Mouse (Mus musculus): ENCODE data around the gene Cacng2. TPM values are rescaled to one million over a fixed set of nuclear protein-coding genes. Genes with fewer than 3 reads are reported as not detected.

The Cacng2 gene
- polyA plus RNA-seq, 1 experiment from 2014 or later: not detected

DNA sequence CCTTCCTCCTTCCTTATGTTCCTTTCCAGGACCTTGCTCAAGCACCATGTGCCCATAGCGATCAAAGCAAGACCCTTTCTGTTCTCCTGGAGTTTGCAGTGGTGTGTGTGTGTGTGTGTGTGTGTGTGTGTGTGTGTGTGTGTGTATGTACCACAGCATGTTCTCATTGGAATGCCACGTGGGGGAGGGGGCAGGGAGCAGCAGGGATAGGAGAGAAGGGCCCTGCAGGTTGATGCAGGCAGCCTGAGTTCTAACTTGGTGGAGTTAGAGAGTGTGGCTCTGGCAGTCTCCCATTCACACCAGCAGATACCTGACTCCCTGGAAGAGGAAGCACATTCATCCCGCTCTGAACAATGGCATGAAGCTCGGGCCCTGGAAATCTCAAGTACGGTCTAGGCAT is 41.6 kb downstream of the Cacng2 start:
- Histone ChIP-seq H3K9me3 (ENCODE audit: control insufficient read depth, low read length) (no peaks in the 10 kb centered on the region), H3K36me3 (ENCODE audit: control insufficient read depth, insufficient read depth, low read length) (no peaks in the 10 kb centered on the region), H3K27ac (ENCODE audit: low read depth, low read length) (no peak overlapping the region), H3K4me3 (ENCODE audit: low read length) (no peak overlapping the region), H3K27me3 (ENCODE audit: control insufficient read depth, insufficient read depth, low read length) (no peaks in the 10 kb centered on the region), H3K9ac (ENCODE audit: low read depth, low read length) (no peak overlapping the region), H3K4me1 (ENCODE audit: control insufficient read depth, insufficient read depth, low read length) (no peaks in the 10 kb centered on the region), H3K4me2 (replicated peaks; ENCODE audit: low read depth, low read length) (no peak overlapping the region)
- 70% methylated on average over 5 of the region's 5 CpGs for WGBS
- ATAC-seq (ENCODE audit: low FRiP score, low TSS enrichment): no peak

DNA sequence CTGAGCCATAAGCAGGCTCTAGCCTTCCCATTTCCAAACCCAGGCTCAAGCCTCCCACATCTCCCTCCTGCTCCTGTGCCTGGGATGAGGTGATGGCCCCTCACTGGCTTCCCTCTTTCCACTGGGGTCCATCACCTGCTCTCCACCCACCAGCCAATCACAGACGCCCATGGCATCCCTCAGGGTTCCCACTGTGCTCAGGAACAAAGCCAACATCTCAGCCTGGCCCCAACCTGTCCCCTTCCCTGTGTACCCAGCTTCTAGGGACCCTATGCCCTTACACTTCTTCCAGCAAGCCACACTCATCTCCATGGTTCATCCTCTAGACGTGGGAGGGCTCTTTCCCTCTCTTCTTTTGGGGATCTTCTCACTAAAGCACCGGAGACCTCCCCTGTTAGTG is 43.9 kb downstream of the Cacng2 start:
- H3K27ac ChIP-seq (ENCODE audit: low read depth, low read length): no peak overlapping the region
- no peaks in the 10 kb centered on the region for H3K4me1 ChIP-seq (ENCODE audit: control insufficient read depth, insufficient read depth, low read length)
- WGBS: 39% methylated on average over 3 of the region's 3 CpGs
- no peak overlapping the region for H3K4me3 ChIP-seq (ENCODE audit: low read length)
- no peak overlapping the region for H3K9ac ChIP-seq (ENCODE audit: low read depth, low read length)
- H3K9me3 ChIP-seq (ENCODE audit: control insufficient read depth, low read length): no peaks in the 10 kb centered on the region
- H3K36me3 ChIP-seq (ENCODE audit: control insufficient read depth, insufficient read depth, low read length): no peaks in the 10 kb centered on the region
- H3K27me3 ChIP-seq (ENCODE audit: control insufficient read depth, insufficient read depth, low read length): no peaks in the 10 kb centered on the region
- H3K4me2 ChIP-seq (replicated peaks; ENCODE audit: low read depth, low read length): no peak overlapping the region
- no peak for ATAC-seq (ENCODE audit: low FRiP score, low TSS enrichment)

DNA sequence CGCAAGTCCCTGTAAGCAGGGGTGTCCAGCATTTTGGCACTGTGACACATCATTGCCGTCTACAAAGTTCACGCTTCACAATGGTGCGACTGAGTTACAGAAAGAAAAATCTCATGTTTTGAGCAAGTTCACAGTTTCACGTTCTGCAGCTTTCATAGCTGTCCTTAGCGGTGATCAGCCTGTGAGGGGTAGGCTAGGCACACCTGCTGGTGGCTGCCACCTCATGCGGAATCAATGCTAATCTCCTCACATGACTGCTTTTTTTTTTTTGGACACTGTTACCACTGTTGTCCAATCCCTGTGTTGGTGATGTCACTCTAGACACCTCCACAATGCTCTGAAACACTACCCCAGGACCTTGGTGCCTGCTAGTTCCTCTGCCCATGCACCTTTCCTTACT is 46.7 kb downstream of the Cacng2 start:
- Histone ChIP-seq H3K27me3 (ENCODE audit: control insufficient read depth, insufficient read depth, low read length) (no peaks in the 10 kb centered on the region), H3K27ac (ENCODE audit: low read depth, low read length) (no peak overlapping the region), H3K9ac (ENCODE audit: low read depth, low read length) (no peak overlapping the region), H3K36me3 (ENCODE audit: control insufficient read depth, insufficient read depth, low read length) (no peaks in the 10 kb centered on the region), H3K9me3 (ENCODE audit: control insufficient read depth, low read length) (no peaks in the 10 kb centered on the region), H3K4me3 (ENCODE audit: low read length) (no peak overlapping the region), H3K4me1 (ENCODE audit: control insufficient read depth, insufficient read depth, low read length) (no peaks in the 10 kb centered on the region), H3K4me2 (replicated peaks; ENCODE audit: low read depth, low read length) (no peak overlapping the region)
- ATAC-seq (ENCODE audit: low FRiP score, low TSS enrichment): no peak
- 92% methylated on average over 7 of the region's 7 CpGs for WGBS

- 0% methylated on average over 5 of the region's 5 CpGs for WGBS
- H3K4me1 ChIP-seq (ENCODE audit: control insufficient read depth, insufficient read depth, low read length): no peaks in the 10 kb centered on the region
- no peaks in the 10 kb centered on the region for H3K9me3 ChIP-seq (ENCODE audit: control insufficient read depth, low read length)
- H3K27ac ChIP-seq (ENCODE audit: low read depth, low read length): no peak overlapping the region
- no peak overlapping the region for H3K4me3 ChIP-seq (ENCODE audit: low read length)
- no peak overlapping the region for H3K9ac ChIP-seq (ENCODE audit: low read depth, low read length)
- no peaks in the 10 kb centered on the region for H3K36me3 ChIP-seq (ENCODE audit: control insufficient read depth, insufficient read depth, low read length)
- no peaks in the 10 kb centered on the region for H3K27me3 ChIP-seq (ENCODE audit: control insufficient read depth, insufficient read depth, low read length)
- no peak overlapping the region for H3K4me2 ChIP-seq (replicated peaks; ENCODE audit: low read depth, low read length)
- ATAC-seq (ENCODE audit: low FRiP score, low TSS enrichment): no peak
These were observed 53.4 kb downstream of the Cacng2 start for GRCm38 (mm10) chr15:78066475-78066874.

- WGBS: 65% methylated on average over 5 of the region's 5 CpGs
- H3K4me3 ChIP-seq (ENCODE audit: low read length): no peak overlapping the region
- H3K4me2 ChIP-seq (replicated peaks; ENCODE audit: low read depth, low read length): no peak overlapping the region
- H3K27ac ChIP-seq (ENCODE audit: low read depth, low read length): no peak overlapping the region
- H3K36me3 ChIP-seq (ENCODE audit: control insufficient read depth, insufficient read depth, low read length): no peaks in the 10 kb centered on the region
- no peaks in the 10 kb centered on the region for H3K4me1 ChIP-seq (ENCODE audit: control insufficient read depth, insufficient read depth, low read length)
- H3K27me3 ChIP-seq (ENCODE audit: control insufficient read depth, insufficient read depth, low read length): no peaks in the 10 kb centered on the region
- H3K9me3 ChIP-seq (ENCODE audit: control insufficient read depth, low read length): no peaks in the 10 kb centered on the region
- H3K9ac ChIP-seq (ENCODE audit: low read depth, low read length): no peak overlapping the region
- no peak for ATAC-seq (ENCODE audit: low FRiP score, low TSS enrichment)
These were observed 54.3 kb downstream of the Cacng2 start for GRCm38 (mm10) chr15:78065541-78065940.

GRCm38 (mm10) chr15:78064340-78064739 is 55.5 kb downstream of the Cacng2 start:
- no peak overlapping the region for H3K4me2 ChIP-seq (replicated peaks; ENCODE audit: low read depth, low read length)
- no peaks in the 10 kb centered on the region for H3K9me3 ChIP-seq (ENCODE audit: control insufficient read depth, low read length)
- H3K27ac ChIP-seq (ENCODE audit: low read depth, low read length): no peak overlapping the region
- 60% methylated on average over 6 of the region's 6 CpGs for WGBS
- no peaks in the 10 kb centered on the region for H3K4me1 ChIP-seq (ENCODE audit: control insufficient read depth, insufficient read depth, low read length)
- no peak overlapping the region for H3K4me3 ChIP-seq (ENCODE audit: low read length)
- H3K27me3 ChIP-seq (ENCODE audit: control insufficient read depth, insufficient read depth, low read length): no peaks in the 10 kb centered on the region
- H3K9ac ChIP-seq (ENCODE audit: low read depth, low read length): no peak overlapping the region
- ATAC-seq (ENCODE audit: low FRiP score, low TSS enrichment): no peak
- no peaks in the 10 kb centered on the region for H3K36me3 ChIP-seq (ENCODE audit: control insufficient read depth, insufficient read depth, low read length)

DNA sequence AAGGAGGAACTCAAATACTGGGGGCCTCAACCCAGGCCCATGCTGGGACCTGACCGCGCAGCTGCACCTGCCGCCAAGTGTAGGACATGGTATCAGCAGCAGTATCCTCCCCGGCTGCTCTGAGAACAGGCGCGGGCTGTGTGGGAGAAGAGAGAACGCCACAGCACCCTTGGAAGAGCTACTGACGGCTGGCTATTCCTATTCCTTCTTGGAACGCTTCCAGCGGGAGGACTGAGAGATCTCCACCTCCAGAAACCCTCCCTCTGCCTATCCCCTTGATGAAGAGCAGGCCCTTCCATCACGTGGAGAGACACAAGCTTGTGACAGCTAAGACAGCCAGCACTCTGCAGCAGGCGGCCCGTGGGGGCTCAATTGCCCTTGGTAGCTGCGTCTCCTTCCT is 57.4 kb downstream of the Cacng2 start:
- no peaks in the 10 kb centered on the region for H3K27me3 ChIP-seq (ENCODE audit: control insufficient read depth, insufficient read depth, low read length)
- no peaks in the 10 kb centered on the region for H3K4me1 ChIP-seq (ENCODE audit: control insufficient read depth, insufficient read depth, low read length)
- no peak overlapping the region for H3K9ac ChIP-seq (ENCODE audit: low read depth, low read length)
- H3K9me3 ChIP-seq (ENCODE audit: control insufficient read depth, low read length): no peaks in the 10 kb centered on the region
- no peak overlapping the region for H3K4me3 ChIP-seq (ENCODE audit: low read length)
- no peak for ATAC-seq (ENCODE audit: low FRiP score, low TSS enrichment)
- 71% methylated on average over 14 of the region's 14 CpGs for WGBS
- H3K36me3 ChIP-seq (ENCODE audit: control insufficient read depth, insufficient read depth, low read length): no peaks in the 10 kb centered on the region
- no peak overlapping the region for H3K4me2 ChIP-seq (replicated peaks; ENCODE audit: low read depth, low read length)
- no peak overlapping the region for H3K27ac ChIP-seq (ENCODE audit: low read depth, low read length)

- WGBS: 72% methylated on average over 1 of the region's 1 CpGs
- no peaks in the 10 kb centered on the region for H3K4me1 ChIP-seq (ENCODE audit: control insufficient read depth, insufficient read depth, low read length)
- no peaks in the 10 kb centered on the region for H3K9me3 ChIP-seq (ENCODE audit: control insufficient read depth, low read length)
- H3K9ac ChIP-seq (ENCODE audit: low read depth, low read length): no peak overlapping the region
- no peaks in the 10 kb centered on the region for H3K27me3 ChIP-seq (ENCODE audit: control insufficient read depth, insufficient read depth, low read length)
- no peaks in the 10 kb centered on the region for H3K36me3 ChIP-seq (ENCODE audit: control insufficient read depth, insufficient read depth, low read length)
- no peak overlapping the region for H3K4me2 ChIP-seq (replicated peaks; ENCODE audit: low read depth, low read length)
- no peak for ATAC-seq (ENCODE audit: low FRiP score, low TSS enrichment)
- no peak overlapping the region for H3K4me3 ChIP-seq (ENCODE audit: low read length)
- no peak overlapping the region for H3K27ac ChIP-seq (ENCODE audit: low read depth, low read length)
These were observed 62.9 kb downstream of the Cacng2 start for GRCm38 (mm10) chr15:78056930-78057329.

DNA sequence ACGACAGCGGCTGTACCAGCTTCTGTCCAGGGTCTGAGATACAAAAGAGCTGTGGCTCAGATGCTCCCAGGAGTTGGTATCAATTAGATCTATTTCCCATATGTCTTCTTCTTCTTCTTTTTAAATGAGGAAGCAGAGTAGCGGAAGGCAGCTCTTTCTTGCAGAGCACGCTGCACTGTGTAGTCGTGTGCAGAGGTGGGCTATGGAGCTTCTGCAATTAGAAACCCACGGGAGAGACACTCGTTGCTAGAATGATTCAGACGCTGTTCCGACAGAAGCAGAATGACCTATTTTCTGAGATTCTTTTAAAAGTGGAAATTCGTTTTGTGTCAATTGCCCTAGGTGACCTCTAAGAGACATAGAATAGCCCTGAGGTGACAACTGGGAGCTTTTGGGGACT is 69.1 kb downstream of the Cacng2 start:
- Histone ChIP-seq H3K36me3 (ENCODE audit: control insufficient read depth, insufficient read depth, low read length) (no peaks in the 10 kb centered on the region), H3K4me2 (replicated peaks; ENCODE audit: low read depth, low read length) (no peak overlapping the region), H3K4me1 (ENCODE audit: control insufficient read depth, insufficient read depth, low read length) (no peaks in the 10 kb centered on the region), H3K4me3 (ENCODE audit: low read length) (no peak overlapping the region), H3K9ac (ENCODE audit: low read depth, low read length) (no peak overlapping the region), H3K27ac (ENCODE audit: low read depth, low read length) (no peak overlapping the region), H3K27me3 (ENCODE audit: control insufficient read depth, insufficient read depth, low read length) (no peaks in the 10 kb centered on the region), H3K9me3 (ENCODE audit: control insufficient read depth, low read length) (no peaks in the 10 kb centered on the region)
- no peak for ATAC-seq (ENCODE audit: low FRiP score, low TSS enrichment)
- WGBS: 87% methylated on average over 10 of the region's 10 CpGs

GRCm38 (mm10) chr15:78049933-78050332 is 69.9 kb downstream of the Cacng2 start:
- ATAC-seq (ENCODE audit: low FRiP score, low TSS enrichment): no peak
- Histone ChIP-seq H3K9me3 (ENCODE audit: control insufficient read depth, low read length) (no peaks in the 10 kb centered on the region), H3K4me1 (ENCODE audit: control insufficient read depth, insufficient read depth, low read length) (no peaks in the 10 kb centered on the region), H3K4me3 (ENCODE audit: low read length) (no peak overlapping the region), H3K27ac (ENCODE audit: low read depth, low read length) (no peak overlapping the region), H3K4me2 (replicated peaks; ENCODE audit: low read depth, low read length) (no peak overlapping the region), H3K36me3 (ENCODE audit: control insufficient read depth, insufficient read depth, low read length) (no peaks in the 10 kb centered on the region), H3K9ac (ENCODE audit: low read depth, low read length) (no peak overlapping the region), H3K27me3 (ENCODE audit: control insufficient read depth, insufficient read depth, low read length) (no peaks in the 10 kb centered on the region)
- WGBS: 76% methylated on average over 2 of the region's 2 CpGs

All from kidney, embryonic 14.5 days (tissue).